14 mouse cellular contexts compared by ENCODE assay signal in genomic region chr3:108977340-108978030, GRCm38 (mm10). TPM values are rescaled to one million over a fixed set of nuclear protein-coding genes. Genes with fewer than 3 reads are reported as not detected.
A peak's percentile ranks its signal among the peaks of the same experiment; 100 is the strongest.
DNase-seq lines count a peak whose midpoint lies in the region; ATAC-seq and TF ChIP-seq lines count a peak whose summit lies in the region.
"Had no signal": no experiment of that assay in that cellular context is flagged by ENCODE, and none has a peak within 500 bp of the region (broad histone marks: within the 10 kb centered on the region; RNA-seq: fewer than 3 reads in every experiment).

No protein-coding gene starts in this region.

- H3K4me1 ChIP-seq in ES-Bruce4 (ENCODE audit: control insufficient read depth, insufficient read depth, low read length), result no peaks in the 10 kb centered on the region
- H3K4me1 ChIP-seq in forebrain, embryonic 11.5 days (replicated peaks; ENCODE audit: control insufficient read depth, insufficient read depth, low read length), result no peaks in the 10 kb centered on the region
- H3K4me1 ChIP-seq: heart, embryonic 13.5 days; neural tube, embryonic 12.5 days had no signal

- TF ChIP-seq POLR2A in ES-Bruce4 (IDR thresholded peaks at IDR 0.05; ENCODE audit: insufficient read depth, low read length), result no peak

- no peaks in the 10 kb centered on the region; the same call in 1 of the 2 replicates for H3K9me3 ChIP-seq in ES-Bruce4 (replicated peaks; ENCODE audit: control insufficient read depth, insufficient read depth, low read length, poor library complexity, severe bottlenecking)
- no peaks in the 10 kb centered on the region for H3K9me3 ChIP-seq in forebrain, embryonic 11.5 days (ENCODE audit: control insufficient read depth, low read length)
- H3K9me3 ChIP-seq: heart, embryonic 13.5 days; liver, embryonic 15.5 days; neural tube, embryonic 12.5 days had no signal

- no peak overlapping the region for H3K27ac ChIP-seq in ES-Bruce4 (ENCODE audit: insufficient read depth, low read length)
- H3K27ac ChIP-seq in forebrain, embryonic 11.5 days (ENCODE audit: low read depth, low read length), result no peak overlapping the region
- H3K27ac ChIP-seq: heart, embryonic 13.5 days; liver, embryonic 15.5 days; neural tube, embryonic 12.5 days had no signal

- WGBS in forebrain, embryonic 11.5 days, result 95% methylated on average over 13 of the region's 13 CpGs

- TF ChIP-seq CTCF in ES-Bruce4 (IDR thresholded peaks at IDR 0.05; ENCODE audit: low read depth, low read length), result peak; percentile 22

- no peak overlapping the region for H3K4me2 ChIP-seq in forebrain, embryonic 11.5 days (ENCODE audit: low read depth, low read length, severe bottlenecking)
- H3K4me2 ChIP-seq: heart, embryonic 13.5 days; liver, embryonic 15.5 days; neural tube, embryonic 12.5 days had no signal

- TF ChIP-seq EP300 in ES-Bruce4 (IDR thresholded peaks at IDR 0.05; ENCODE audit: insufficient read depth, low read depth, low read length), result no peak

- no peak overlapping the region for H3K4me3 ChIP-seq in ES-Bruce4 (ENCODE audit: low read depth, low read length)
- H3K4me3 ChIP-seq in forebrain, embryonic 11.5 days (ENCODE audit: low read depth, low read length), result no peak overlapping the region
- H3K4me3 ChIP-seq: heart, embryonic 13.5 days; liver, embryonic 15.5 days; neural tube, embryonic 12.5 days had no signal

- H3K27me3 ChIP-seq in ES-Bruce4 (ENCODE audit: control insufficient read depth, insufficient read depth, low read length, poor library complexity, severe bottlenecking), result no peaks in the 10 kb centered on the region
- no peaks in the 10 kb centered on the region for H3K27me3 ChIP-seq in forebrain, embryonic 11.5 days (ENCODE audit: control insufficient read depth, insufficient read depth, low read length)
- H3K27me3 ChIP-seq: heart, embryonic 13.5 days; liver, embryonic 15.5 days; neural tube, embryonic 12.5 days had no signal

- peak; percentile 26 for DNase-seq in kidney, adult 9 months
- DNase-seq in kidney, postnatal 14 days, result no peak
- peak; percentile 28 for DNase-seq in c-Kit-positive CD71-positive TER-119-negative erythroid progenitor cells, embryonic 14.5 days (ENCODE audit: low read depth)
- DNase-seq in forebrain, embryonic 11.5 days (ENCODE audit: low spot score), result no peak
- DNase-seq in embryo, embryonic 9.5 days (ENCODE audit: extremely low spot score), result no peak
- DNase-seq: adrenal gland, adult 2 months had no signal

- H3K36me3 ChIP-seq in ES-Bruce4 (ENCODE audit: control insufficient read depth, insufficient read depth, low read length, poor library complexity, severe bottlenecking), result no peaks in the 10 kb centered on the region
- no peaks in the 10 kb centered on the region; the same call in 1 of the 2 replicates for H3K36me3 ChIP-seq in forebrain, embryonic 11.5 days (ENCODE audit: control insufficient read depth, insufficient read depth, low read length)

- peak; percentile 51; the same call in 1 of the 2 replicates for ATAC-seq in megakaryocyte progenitor cell, adult 5-6 weeks (replicated peaks; ENCODE audit: poor library complexity)
- no peak for ATAC-seq in cerebellum, adult (ENCODE audit: insufficient number of reproducible peaks, low FRiP score, low TSS enrichment)
- ATAC-seq in forebrain, embryonic 11.5 days (replicated peaks; ENCODE audit: low FRiP score), result no peak

- H3K9ac ChIP-seq in ES-Bruce4 (ENCODE audit: low read depth, poor library complexity, severe bottlenecking), result no peak overlapping the region
- H3K9ac ChIP-seq in forebrain, embryonic 11.5 days (ENCODE audit: low read length), result no peak overlapping the region
- H3K9ac ChIP-seq: heart, embryonic 13.5 days; liver, embryonic 15.5 days; neural tube, embryonic 12.5 days had no signal

RNA-seq across cellular contexts. Expression of gene Gm9857, which starts 37.2 kb away (rescaled TPM):
- polyA plus RNA-seq in ES-Bruce4 (2011; ENCODE audit: insufficient read depth, insufficient read length, low read depth, missing spikeins), result not detected in 2 replicates
- not detected in 2 replicates for total RNA-seq in megakaryocyte progenitor cell, adult 5-6 weeks (2015)
- not detected in 2 replicates for total RNA-seq in megakaryocyte progenitor cell, adult 5-6 weeks (2017)
- not detected in 2 replicates for polyA plus RNA-seq in forebrain, embryonic 11.5 days (2014; fragmentation: Nextera tagmentation; extraction: Ambion mirVana)
- total RNA-seq: adrenal gland, adult 2 months had no signal
- polyA plus RNA-seq: adrenal gland, adult 2 months; embryonic facial prominence, embryonic 14.5 days; heart, embryonic 13.5 days; kidney, embryonic 16.5 days; liver, embryonic 15.5 days; neural tube, embryonic 12.5 days had no signal

RNA-seq across cellular contexts. Expression of gene Henmt1, which starts 37.8 kb away (rescaled TPM):
- polyA plus RNA-seq in ES-Bruce4 (2011; ENCODE audit: insufficient read depth, insufficient read length, low read depth, missing spikeins), result 0.43 TPM in 1 of 2 replicates, not detected in the other
- total RNA-seq in megakaryocyte progenitor cell, adult 5-6 weeks (2015), result 0.56 TPM in 1 of 2 replicates, not detected in the other
- total RNA-seq in megakaryocyte progenitor cell, adult 5-6 weeks (2017), result 0.64 TPM in 1 of 2 replicates, not detected in the other
- polyA plus RNA-seq in forebrain, embryonic 11.5 days (2014; fragmentation: Nextera tagmentation; extraction: Ambion mirVana), result 0.65 and 1.1 TPM in 2 replicates
- total RNA-seq: adrenal gland, adult 2 months had no signal
- polyA plus RNA-seq: adrenal gland, adult 2 months; heart, embryonic 13.5 days; liver, embryonic 15.5 days had no signal

RNA-seq across cellular contexts. Expression of gene Fam102b, which starts 49.9 kb away (rescaled TPM):
- polyA plus RNA-seq in ES-Bruce4 (2011; ENCODE audit: insufficient read depth, insufficient read length, low read depth, missing spikeins), result 6.7 and 7.3 TPM in 2 replicates
- 26.6 and 27.6 TPM in 2 replicates for total RNA-seq in megakaryocyte progenitor cell, adult 5-6 weeks (2015)
- total RNA-seq in megakaryocyte progenitor cell, adult 5-6 weeks (2017), result 31.1 and 34.7 TPM in 2 replicates
- polyA plus RNA-seq in forebrain, embryonic 11.5 days (2014; fragmentation: Nextera tagmentation; extraction: Ambion mirVana), result 10.1 and 10.7 TPM in 2 replicates

Comparison
In these comparisons a context has a peak if more than half of its experiments do, and no peak if none do; other contexts are left out.
1. DNase-seq: peak in kidney, adult 9 months (single experiment) and c-Kit-positive CD71-positive TER-119-negative erythroid progenitor cells, embryonic 14.5 days (single experiment); none in kidney, postnatal 14 days (single experiment), forebrain, embryonic 11.5 days (single experiment) and embryo, embryonic 9.5 days (single experiment).